Mouse (Mus musculus): ENCODE measurements around the gene Setd4.

GRCm38 (mm10) chr16:93574521-93575191 lies 29.2 kb downstream of the Setd4 start:
- TF ChIP-seq CTCF (IDR thresholded peaks at IDR 0.05; ENCODE audit: low read depth, low read length) (no peak), POLR2A (IDR thresholded peaks at IDR 0.05; ENCODE audit: extremely low read depth, insufficient read depth, low read length) (no peak)

All from liver, adult 2 months (tissue).